Mouse (Mus musculus): ENCODE results near the gene Galnt14. TPM values are rescaled to one million over a fixed set of nuclear protein-coding genes. Genes with fewer than 3 reads are reported as not detected.

The Galnt14 gene
- total RNA-seq, 2 experiments from 2014 or later: not detected

DNA sequence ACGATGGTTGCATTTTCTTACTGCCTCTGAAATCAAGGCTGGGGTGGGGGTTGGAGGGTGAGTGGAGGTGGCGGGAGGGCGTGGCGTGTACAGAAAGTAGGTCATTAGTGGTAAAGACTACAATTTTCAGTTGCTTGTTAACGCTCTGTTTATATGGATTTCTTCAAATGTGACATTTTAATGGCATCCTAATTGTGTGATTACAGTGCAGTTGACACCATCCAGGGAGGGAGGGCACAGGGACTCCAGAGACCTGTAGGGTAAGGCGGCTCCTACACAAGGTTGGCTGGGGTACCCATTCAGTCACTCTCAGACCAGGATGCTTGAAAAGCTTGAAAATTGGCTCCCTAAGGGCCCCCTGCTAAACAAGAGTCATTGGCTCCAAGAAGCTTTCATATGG is 122.7 kb downstream of the Galnt14 start:
- no peak for ATAC-seq (replicated peaks; ENCODE audit: poor library complexity, severe bottlenecking)

GRCm38 (mm10) chr17:73574186-73574585 is 136.1 kb downstream of the Galnt14 start:
- ATAC-seq (replicated peaks; ENCODE audit: poor library complexity, severe bottlenecking): no peak

DNA sequence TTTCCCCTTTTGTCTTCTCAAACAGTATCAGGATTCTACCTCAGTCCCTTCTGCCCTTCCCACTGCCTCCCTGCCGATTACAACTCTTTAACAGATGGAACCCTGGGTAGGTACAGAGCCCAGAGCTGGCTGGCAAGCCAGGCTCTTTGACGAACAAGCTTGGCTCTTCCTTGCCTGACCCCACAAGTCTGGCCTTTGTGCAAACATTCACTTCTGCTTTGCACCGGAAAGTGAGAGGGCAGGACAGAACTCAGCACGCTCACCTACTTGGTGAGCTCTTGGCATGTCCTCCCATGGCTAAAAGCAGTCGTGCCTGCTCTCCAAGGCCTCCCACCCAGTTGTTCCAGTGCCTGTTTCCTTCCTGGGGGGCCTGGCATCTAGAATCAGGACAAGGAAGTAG is 137.4 kb downstream of the Galnt14 start:
- ATAC-seq (replicated peaks; ENCODE audit: poor library complexity, severe bottlenecking): peak; percentile 65; the same call in 1 of the 2 replicates

DNA sequence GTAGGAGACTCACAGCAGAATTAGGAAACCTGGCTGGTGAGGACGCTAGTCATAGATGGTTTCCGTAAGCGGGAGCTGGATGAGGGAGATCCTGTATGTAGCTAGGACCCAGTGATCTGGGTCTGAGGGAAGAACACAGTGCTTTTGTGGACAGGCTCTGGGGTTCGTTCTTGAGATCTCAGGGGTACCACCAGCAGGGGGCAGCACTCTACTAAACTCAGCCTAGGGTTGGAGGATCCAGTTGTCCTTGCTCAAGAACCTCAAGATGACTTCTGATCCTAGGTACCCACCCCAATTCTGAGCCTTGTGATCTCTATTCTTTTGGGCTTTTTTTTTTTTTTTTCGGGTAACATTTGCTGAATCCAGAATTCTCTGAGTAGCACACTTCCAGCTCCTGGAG is 137.8 kb downstream of the Galnt14 start:
- peak; percentile 73 for ATAC-seq (replicated peaks; ENCODE audit: poor library complexity, severe bottlenecking)

DNA sequence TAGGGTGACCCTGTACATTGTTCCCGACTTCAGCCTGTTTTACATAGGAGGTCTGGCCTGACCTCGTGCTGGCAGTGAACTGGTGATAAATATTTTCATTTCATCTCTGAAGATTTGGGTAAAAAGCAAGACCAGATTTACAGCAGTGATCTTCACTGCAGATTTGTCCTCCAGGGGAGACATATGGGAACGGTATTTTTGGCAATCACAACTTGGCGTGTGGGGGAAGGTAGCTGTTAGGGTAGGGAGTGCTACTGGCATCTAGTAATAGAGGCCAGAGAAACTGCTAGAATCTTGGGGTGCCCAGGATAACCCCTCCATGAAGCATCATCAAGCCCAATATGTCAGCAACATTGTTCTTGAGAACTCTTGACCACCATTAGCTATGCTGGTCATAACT is 138.3 kb downstream of the Galnt14 start:
- ATAC-seq (replicated peaks; ENCODE audit: poor library complexity, severe bottlenecking): no peak

- ATAC-seq (replicated peaks; ENCODE audit: poor library complexity, severe bottlenecking): no peak
Measured at GRCm38 (mm10) chr17:73568204-73568603, 142.0 kb downstream of the Galnt14 start.

GRCm38 (mm10) chr17:73561149-73561548 is 149.1 kb downstream of the Galnt14 start:
- ATAC-seq (replicated peaks; ENCODE audit: poor library complexity, severe bottlenecking): no peak

DNA sequence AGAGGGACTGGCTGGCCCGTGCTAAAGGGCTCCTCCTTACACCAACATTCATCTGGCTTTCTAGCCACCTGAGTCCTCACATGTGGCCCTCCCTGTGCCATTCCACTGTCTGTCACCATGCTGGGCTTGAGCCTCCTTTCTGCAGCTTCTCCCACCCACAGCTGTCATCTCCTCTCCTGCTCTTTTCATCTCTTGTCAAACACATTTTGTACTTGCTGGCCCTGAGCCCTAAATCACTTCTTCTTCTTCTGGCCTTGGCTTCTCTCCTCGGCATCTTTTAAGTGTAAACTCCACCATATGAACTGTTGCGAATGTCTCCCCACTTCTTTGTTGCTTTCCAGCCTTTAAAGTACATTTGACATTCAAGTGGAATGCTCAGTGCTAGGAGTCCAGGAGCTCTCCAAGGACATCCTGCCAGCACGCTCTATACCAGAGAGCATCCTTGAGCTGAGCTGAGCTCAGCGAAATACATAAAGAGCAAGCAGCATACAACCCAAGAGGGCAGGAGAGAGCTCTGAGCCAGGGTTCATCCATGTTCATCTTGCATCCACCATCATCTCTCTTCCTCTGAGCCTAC is 150.0 kb downstream of the Galnt14 start:
- ATAC-seq (replicated peaks; ENCODE audit: poor library complexity, severe bottlenecking): no peak

DNA sequence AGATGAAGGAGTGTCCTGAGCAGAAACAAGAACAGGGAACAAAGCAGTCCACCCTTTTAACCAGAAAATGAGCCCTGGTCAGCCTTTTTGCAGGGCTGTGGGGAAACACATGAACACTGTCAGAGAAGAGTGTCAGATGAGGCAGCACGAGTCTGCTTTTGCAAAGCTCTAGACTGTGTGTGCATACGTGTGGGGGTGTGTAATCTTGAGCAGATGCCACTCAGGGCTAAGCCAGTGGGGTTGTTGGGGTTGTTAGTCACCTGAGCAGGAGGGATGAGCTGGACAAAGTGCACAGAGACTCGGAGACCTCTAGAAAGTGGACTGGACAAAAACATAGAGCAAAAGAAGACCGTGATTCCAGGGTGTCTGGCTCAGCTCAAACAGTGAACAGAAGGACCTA is 150.8 kb downstream of the Galnt14 start:
- ATAC-seq (replicated peaks; ENCODE audit: poor library complexity, severe bottlenecking): no peak

DNA sequence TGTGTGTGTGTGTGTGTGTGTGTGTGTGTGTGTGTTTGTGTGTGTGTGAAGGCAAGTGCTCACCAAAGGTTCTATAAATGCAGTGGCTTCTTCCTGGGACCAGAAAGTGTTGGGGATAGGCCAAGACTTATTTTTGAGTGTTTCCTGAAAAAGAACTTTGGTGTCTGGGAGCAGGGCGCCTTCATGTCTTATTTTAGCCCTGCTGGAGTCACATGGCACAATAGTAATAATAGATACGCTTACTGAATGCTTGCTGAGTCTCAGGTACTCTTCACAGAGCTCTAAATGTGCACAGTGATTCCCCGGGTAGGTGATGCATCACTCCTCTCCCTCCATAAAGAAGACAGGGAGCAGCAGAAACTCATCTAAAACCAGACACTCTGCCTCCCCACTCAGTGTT is 153.2 kb downstream of the Galnt14 start:
- no peak for ATAC-seq (replicated peaks; ENCODE audit: poor library complexity, severe bottlenecking)

DNA sequence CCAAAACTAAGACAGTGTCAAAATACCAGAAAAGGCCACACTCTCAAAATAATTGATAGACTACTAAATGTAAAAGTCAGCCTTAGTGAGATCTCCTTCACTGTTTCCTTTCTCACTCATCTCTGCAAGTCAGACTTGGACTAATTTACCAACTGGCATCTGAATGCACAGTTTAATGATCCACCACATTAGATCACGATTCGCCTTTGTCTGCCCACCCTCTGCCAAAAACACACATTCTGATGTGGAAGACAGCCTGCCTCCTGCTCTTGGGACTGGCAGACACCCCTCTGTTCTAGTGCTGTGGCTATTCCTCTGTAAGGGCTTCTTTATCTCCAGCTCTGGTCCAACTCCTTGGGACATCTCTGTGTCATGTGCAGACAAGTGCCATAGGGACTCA is 153.8 kb downstream of the Galnt14 start:
- no peak for ATAC-seq (replicated peaks; ENCODE audit: poor library complexity, severe bottlenecking)

DNA sequence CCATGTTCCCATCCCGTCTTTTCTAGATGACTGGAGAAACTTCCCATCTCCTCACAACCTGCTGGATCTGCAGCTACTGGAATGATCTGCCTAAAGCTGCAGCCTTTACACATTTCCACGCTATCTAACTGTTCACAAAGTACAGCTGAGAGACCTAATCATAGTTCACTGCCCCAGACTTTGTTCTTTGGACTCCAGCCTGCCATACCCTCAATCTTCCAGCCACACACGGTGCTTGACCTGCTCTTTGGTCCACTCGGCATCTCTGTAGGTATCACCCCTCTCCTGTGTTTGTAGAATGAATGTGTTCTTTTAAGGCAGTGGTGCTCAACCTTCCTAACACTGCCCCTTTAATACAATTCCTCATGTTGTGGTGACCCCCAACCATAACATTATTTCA is 155.6 kb downstream of the Galnt14 start:
- no peak for ATAC-seq (replicated peaks; ENCODE audit: poor library complexity, severe bottlenecking)

DNA sequence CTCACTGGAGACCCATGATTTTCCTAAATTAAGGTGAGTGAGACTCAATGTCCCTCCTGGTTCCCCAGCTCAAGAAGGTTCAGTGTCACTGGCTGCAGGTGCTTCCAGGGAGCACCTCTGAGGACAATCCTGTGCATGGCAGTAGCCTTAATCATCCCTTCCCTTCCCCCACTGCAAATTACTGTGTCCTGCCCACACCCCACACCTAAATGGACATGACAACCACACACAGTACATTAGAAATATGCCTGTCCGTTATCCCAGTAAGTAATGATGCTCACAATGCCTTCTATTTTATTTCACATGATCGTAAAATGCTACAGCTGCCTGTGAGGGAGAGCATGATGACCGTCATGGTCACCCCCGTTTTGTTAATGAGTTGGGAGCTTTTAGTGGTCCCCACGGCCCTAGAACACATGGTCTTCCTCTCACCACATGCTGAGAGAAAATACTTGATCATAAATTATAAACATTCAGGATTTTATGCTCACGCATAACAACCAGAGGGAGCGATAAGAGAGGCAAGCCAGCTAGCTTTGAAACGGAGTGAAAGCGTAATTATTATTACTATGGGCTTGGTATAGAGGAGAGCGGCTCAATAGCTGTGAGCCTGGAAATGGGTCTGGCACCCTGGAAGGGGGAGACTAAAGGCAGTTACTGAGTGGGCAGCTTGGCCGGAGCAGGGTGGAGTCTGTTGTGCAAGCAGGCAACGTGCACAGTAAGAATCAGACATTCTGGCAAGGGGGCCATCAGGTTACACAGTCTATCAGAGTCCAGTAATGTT is 161.3 kb downstream of the Galnt14 start:
- ATAC-seq (replicated peaks; ENCODE audit: poor library complexity, severe bottlenecking): no peak

DNA sequence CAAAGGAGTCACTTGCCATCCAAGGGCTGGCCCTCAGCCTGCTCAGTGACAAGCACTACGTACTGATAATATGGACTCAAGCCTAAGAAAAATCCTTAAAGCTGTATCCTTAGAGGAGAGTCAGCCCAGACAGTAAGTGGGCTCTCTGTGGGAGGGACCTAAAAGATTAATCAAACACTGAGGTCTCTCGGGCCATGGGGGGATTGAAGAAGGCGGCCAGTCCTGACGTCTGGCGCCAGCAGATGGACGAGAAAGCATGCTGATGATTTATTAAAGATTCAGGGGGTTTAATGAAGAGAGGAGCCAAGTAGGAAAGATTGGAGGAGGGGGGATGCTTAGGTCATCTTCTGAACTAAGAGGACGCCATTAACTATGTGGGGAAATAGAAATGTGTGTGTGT is 162.1 kb downstream of the Galnt14 start:
- ATAC-seq (replicated peaks; ENCODE audit: poor library complexity, severe bottlenecking): no peak

- ATAC-seq (replicated peaks; ENCODE audit: poor library complexity, severe bottlenecking): peak; percentile 25; the same call in 1 of the 2 replicates
Measured at GRCm38 (mm10) chr17:73547483-73547882, 162.8 kb downstream of the Galnt14 start.

DNA sequence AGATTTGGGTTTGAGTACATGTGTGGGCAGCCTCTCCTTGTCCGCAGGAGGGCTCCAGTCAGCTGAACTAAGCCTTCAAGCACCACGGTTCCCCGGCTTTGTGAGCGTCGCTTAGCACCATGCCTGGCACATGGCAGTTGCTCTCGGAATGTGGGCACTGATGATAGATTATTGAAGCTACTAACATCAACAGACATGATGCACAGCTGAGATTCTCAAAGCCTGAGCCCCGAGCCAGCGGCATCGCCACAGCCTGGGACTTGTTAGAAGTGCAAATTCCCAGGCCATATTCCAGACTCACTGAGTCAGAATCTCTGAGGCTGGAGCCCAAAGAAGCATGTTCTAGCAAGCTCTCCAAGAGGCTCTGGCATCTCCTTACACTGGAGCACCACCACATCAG is 168.3 kb downstream of the Galnt14 start:
- ATAC-seq (replicated peaks; ENCODE audit: poor library complexity, severe bottlenecking): no peak

- ATAC-seq (replicated peaks; ENCODE audit: poor library complexity, severe bottlenecking): no peak
Measured at GRCm38 (mm10) chr17:73541233-73541570, 169.1 kb downstream of the Galnt14 start.

- no peak for ATAC-seq (replicated peaks; ENCODE audit: poor library complexity, severe bottlenecking)
Measured at GRCm38 (mm10) chr17:73540409-73541232, 169.6 kb downstream of the Galnt14 start.

DNA sequence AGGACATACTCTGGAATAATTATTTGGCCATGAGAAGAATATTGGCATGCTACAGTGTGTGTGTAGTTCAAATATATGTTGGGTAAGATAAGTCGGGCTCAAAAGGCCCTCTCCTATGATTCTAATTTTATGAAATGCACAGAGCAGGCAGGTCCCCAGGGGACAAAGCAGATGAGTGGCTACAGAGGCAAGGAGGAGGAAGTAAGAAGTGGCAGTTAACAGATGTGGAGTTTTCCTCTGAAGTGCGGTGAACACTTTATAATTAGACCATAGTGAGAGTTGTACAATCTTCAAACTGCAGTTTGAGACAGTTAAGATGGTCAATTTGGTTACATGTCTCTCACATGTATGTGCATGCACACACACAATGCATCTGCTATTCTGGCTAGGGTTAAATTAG is 178.4 kb downstream of the Galnt14 start:
- peak; percentile 91 for ATAC-seq (replicated peaks; ENCODE audit: poor library complexity, severe bottlenecking)

GRCm38 (mm10) chr17:73522169-73522568 is 188.1 kb downstream of the Galnt14 start:
- no peak for ATAC-seq (replicated peaks; ENCODE audit: poor library complexity, severe bottlenecking)

GRCm38 (mm10) chr17:73519350-73519749 is 190.9 kb downstream of the Galnt14 start:
- ATAC-seq (replicated peaks; ENCODE audit: poor library complexity, severe bottlenecking): no peak

Data from granulocyte monocyte progenitor cell, adult 5-6 weeks (primary cell).